Mouse (Mus musculus) cortical plate, adult 2 months (tissue): ENCODE measurements around the gene Sap18.

ENCODE experiments used
- CTCF ChIP-seq: fragments of 200-500 bp; IDR thresholded peaks from 2 replicates; pipeline ENCODE4 v1.5.1; 2011; ENCODE audit warnings: mild to moderate bottlenecking, control low read depth, low read length; ENCODE audit not compliant: insufficient read depth; ENCODE audit errors: extremely low read depth
- POLR2A ChIP-seq: fragments of 200-500 bp; IDR thresholded peaks from 2 replicates; pipeline ENCODE4 v1.6.1; 2011; ENCODE audit warnings: mild to moderate bottlenecking, low read length, control low read depth; ENCODE audit not compliant: insufficient read depth; ENCODE audit errors: extremely low read depth

GRCm38 (mm10) chr14:57769102-57769501 is 28.9 kb upstream of the Sap18 start:
- TF ChIP-seq POLR2A (no peak), CTCF (no peak)
